Mouse (Mus musculus) cortical plate, adult 2 months (tissue): ENCODE data around the gene Olfr68.

Source experiments
- CTCF ChIP-seq: fragments of 200-500 bp; IDR thresholded peaks from 2 replicates; pipeline ENCODE4 v1.5.1; 2011; ENCODE audit warnings: mild to moderate bottlenecking, control low read depth, low read length; ENCODE audit not compliant: insufficient read depth; ENCODE audit errors: extremely low read depth
- POLR2A ChIP-seq: fragments of 200-500 bp; IDR thresholded peaks from 2 replicates; pipeline ENCODE4 v1.6.1; 2011; ENCODE audit warnings: mild to moderate bottlenecking, low read length, control low read depth; ENCODE audit not compliant: insufficient read depth; ENCODE audit errors: extremely low read depth

GRCm38 (mm10) chr7:103809801-103810155, 30.3 kb upstream of the Olfr68 start:
- TF ChIP-seq CTCF (no peak), POLR2A (no peak)
